Mouse (Mus musculus): ENCODE measurements at regions not wholly inside any gene's neighbourhood (a gene's known extent, or its start where the extent isn't known, plus 50 kb on each side); places are given as distances from the start of the nearest gene placed in this dataset.

DNA sequence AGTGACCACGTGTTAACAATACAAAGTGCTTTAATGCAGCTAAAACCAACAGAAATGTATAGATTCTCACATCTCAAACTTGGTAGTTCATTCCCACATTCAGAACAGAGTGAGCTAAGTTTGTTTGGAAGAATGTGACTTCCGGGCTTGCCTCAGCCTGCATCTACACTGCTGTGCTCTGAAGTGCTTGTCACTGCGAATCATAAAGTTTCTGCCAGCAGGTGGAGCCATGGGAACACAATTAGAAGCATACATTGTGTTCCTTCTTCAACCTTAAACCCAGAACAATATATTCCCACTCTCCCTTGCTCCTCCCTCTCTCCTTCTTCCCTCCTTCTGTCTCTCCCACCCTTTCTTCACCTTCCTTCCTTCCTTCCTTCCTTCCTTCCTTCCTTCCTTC, 128.5 kb upstream of the P3h2 start (continued):
- no peak for TF ChIP-seq CHD2 (IDR thresholded peaks at IDR 0.05; ENCODE audit: low read length)
- peak; percentile 79 to 96 for TF ChIP-seq CTCF (conservative IDR thresholded peaks at IDR 0.05 in 1 of 2, IDR thresholded peaks at IDR 0.05 in 1 of 2; ENCODE audit: low read depth in 2 of 2, low read length in 2 of 2)
- TF ChIP-seq UBTF (IDR thresholded peaks at IDR 0.05; ENCODE audit: low read depth, low read length), result no peak
- no peak for TF ChIP-seq EP300 (IDR thresholded peaks at IDR 0.05; ENCODE audit: low read length)
- TF ChIP-seq TBP (conservative IDR thresholded peaks at IDR 0.05; ENCODE audit: low read depth, low read length), result no peak
- no peak for TF ChIP-seq ZNF384 (IDR thresholded peaks at IDR 0.05; ENCODE audit: low read depth, low read length)
- no peak for TF ChIP-seq POLR2A (IDR thresholded peaks at IDR 0.05; ENCODE audit: low read depth, low read length)
- no peak for TF ChIP-seq GABPA (IDR thresholded peaks at IDR 0.05; ENCODE audit: insufficient replicate concordance, low read depth, low read length)
- no peak for TF ChIP-seq NRF1 (IDR thresholded peaks at IDR 0.05; ENCODE audit: low read depth, low read length)

GRCm38 (mm10) chr16:26231110-26231509, 125.5 kb upstream of the P3h2 start:
- in situ Hi-C loops (cut with MboI; ENCODE audit: low pct_ligation_motif_present, low pct_unique_long_range_greater_than_20kb, low sequenced_read_pairs) (loop anchor here (10.0 to 25.0 kb wide), 2 partner anchors 274 to 906 kb away; no protein-coding TSS in a partner anchor), dilution Hi-C loops (cut with MboI; ENCODE audit: extremely low pct_ligation_motif_present, extremely low pct_unique_long_range_greater_than_20kb, low sequenced_read_pairs) (no loop called here)
- TF ChIP-seq MAZ (IDR thresholded peaks at IDR 0.05; ENCODE audit: low read depth, low read length) (no peak), MEF2A (IDR thresholded peaks at IDR 0.05; ENCODE audit: borderline replicate concordance, low read depth, low read length) (no peak), MAFK (IDR thresholded peaks at IDR 0.05; ENCODE audit: insufficient replicate concordance, low read length) (no peak), E2F4 (IDR thresholded peaks at IDR 0.05; ENCODE audit: insufficient replicate concordance, low read depth, low read length) (no peak)
- Histone ChIP-seq H3K27me3 (replicated peaks) (no peaks in the 10 kb centered on the region), H3K27ac (ENCODE audit: insufficient read depth, low read depth) (no peak overlapping the region), H3K36me3 (replicated peaks in 1 of 2; ENCODE audit: control insufficient read depth in 1 of 2, insufficient read depth in 1 of 2, low read length in 1 of 2) (no peaks in the 10 kb centered on the region), H3K9ac (ENCODE audit: insufficient read depth, low read depth) (no peak overlapping the region), H3K4me1 (ENCODE audit: control insufficient read depth in 1 of 2, insufficient read depth in 2 of 2) (0 out of 4 replicates have a peak, but pooled peaks cover 0 to 4% of the 10 kb centered on the region in 2 experiments), H3K79me2 (replicated peaks; ENCODE audit: control insufficient read depth, extremely low read depth, insufficient read depth, poor library complexity, severe bottlenecking) (no peaks in the 10 kb centered on the region), H3K4me2 (ENCODE audit: insufficient read depth, low read depth, poor library complexity, severe bottlenecking) (no peak overlapping the region), H3K4me3 (replicated peaks in 1 of 3; ENCODE audit: low read depth in 2 of 3, low read length in 2 of 3, poor library complexity in 1 of 3) (no peak overlapping the region), H3K9me3 (replicated peaks; ENCODE audit: low read length) (no peaks in the 10 kb centered on the region)
- DNase-seq (ENCODE audit: extremely low read depth), result no peak

GRCm38 (mm10) chr16:26211418-26211817, 105.8 kb upstream of the P3h2 start:
- Histone ChIP-seq H3K9ac (ENCODE audit: insufficient read depth, low read depth) (no peak overlapping the region), H3K27me3 (replicated peaks) (no peaks in the 10 kb centered on the region), H3K9me3 (replicated peaks; ENCODE audit: low read length) (peaks cover 11% of the 10 kb centered on the region), H3K79me2 (replicated peaks; ENCODE audit: control insufficient read depth, extremely low read depth, insufficient read depth, poor library complexity, severe bottlenecking) (no peaks in the 10 kb centered on the region), H3K36me3 (replicated peaks in 1 of 2; ENCODE audit: control insufficient read depth in 1 of 2, insufficient read depth in 1 of 2, low read length in 1 of 2) (no peaks in the 10 kb centered on the region), H3K4me1 (ENCODE audit: control insufficient read depth in 1 of 2, insufficient read depth in 2 of 2) (no peaks in the 10 kb centered on the region), H3K4me2 (ENCODE audit: insufficient read depth, low read depth, poor library complexity, severe bottlenecking) (no peak overlapping the region), H3K4me3 (replicated peaks in 1 of 3; ENCODE audit: low read depth in 2 of 3, low read length in 2 of 3, poor library complexity in 1 of 3) (no peak overlapping the region), H3K27ac (ENCODE audit: insufficient read depth, low read depth) (no peak overlapping the region)
- in situ Hi-C loops (cut with MboI; ENCODE audit: low pct_ligation_motif_present, low pct_unique_long_range_greater_than_20kb, low sequenced_read_pairs), result no loop called here
- dilution Hi-C loops (cut with MboI; ENCODE audit: extremely low pct_ligation_motif_present, extremely low pct_unique_long_range_greater_than_20kb, low sequenced_read_pairs), result no loop called here
- TF ChIP-seq SMC3 (IDR thresholded peaks at IDR 0.05; ENCODE audit: low read depth, low read length), result no peak
- no peak for TF ChIP-seq USF1 (IDR thresholded peaks at IDR 0.05; ENCODE audit: low read depth, low read length)
- TF ChIP-seq NRF1 (IDR thresholded peaks at IDR 0.05; ENCODE audit: low read depth, low read length), result no peak
- DNase-seq (ENCODE audit: extremely low read depth), result no peak

Measured in CH12.LX (cell line).